Mouse (Mus musculus) urinary bladder, postnatal 10 days (tissue): ENCODE measurements around the gene Cphx2.
"Not testable (repeated sequence)": the region's sequence is repeated elsewhere in the genome, so short reads cannot be mapped to it uniquely, and the experiment has no call there.

ENCODE experiments used
- DNase-seq: peaks from one replicate; pipeline ENCODE4 v3.0.0; 2022; ENCODE audit warnings: low spot score

Cphx2 gene

GRCm38 (mm10) chr14:26081216-26081615 lies at the start of gene Cphx2:
Cphx2 (plus strand) TSS chr14:26081516.
- not testable (repeated sequence) for DNase-seq

- not testable (repeated sequence) for DNase-seq
Observed at GRCm38 (mm10) chr14:26034364-26034763, 47.0 kb upstream of the Cphx2 start.

- not testable (repeated sequence) for DNase-seq
Observed at GRCm38 (mm10) chr14:26035439-26035838, 45.9 kb upstream of the Cphx2 start.

- not testable (repeated sequence) for DNase-seq
Observed at GRCm38 (mm10) chr14:26042611-26043010, 38.7 kb upstream of the Cphx2 start, which contains the start of gene Gm9780. Gm9780 (minus strand) TSS chr14:26042711.

- not testable (repeated sequence) for DNase-seq
Observed at GRCm38 (mm10) chr14:26045007-26045406, 36.3 kb upstream of the Cphx2 start.

- DNase-seq, result not testable (repeated sequence)
Observed at GRCm38 (mm10) chr14:26047026-26047425, 34.3 kb upstream of the Cphx2 start.

- DNase-seq, result not testable (repeated sequence)
Observed at GRCm38 (mm10) chr14:26048767-26049166, 32.5 kb upstream of the Cphx2 start.

- not testable (repeated sequence) for DNase-seq
Observed at GRCm38 (mm10) chr14:26058184-26058583, 23.1 kb upstream of the Cphx2 start.

GRCm38 (mm10) chr14:26059362-26059761 lies 22.0 kb upstream of the Cphx2 start:
- not testable (repeated sequence) for DNase-seq

GRCm38 (mm10) chr14:26066574-26067324 lies 14.6 kb upstream of the Cphx2 start:
- DNase-seq, result not testable (repeated sequence)

GRCm38 (mm10) chr14:26067325-26067633 lies 14.0 kb upstream of the Cphx2 start, which contains the start of gene Tmem254c:
Tmem254c (minus strand) TSS chr14:26067355.
- not testable (repeated sequence) for DNase-seq

- not testable (repeated sequence) for DNase-seq
Observed at GRCm38 (mm10) chr14:26076620-26077390, 4.5 kb upstream of the Cphx2 start.

- DNase-seq, result not testable (repeated sequence)
Observed at GRCm38 (mm10) chr14:26081997-26082396, 681 bp downstream of the Cphx2 start, which contains the start of gene Cphx3. Cphx3 (plus strand) TSS chr14:26082297.

- DNase-seq, result not testable (repeated sequence)
Observed at GRCm38 (mm10) chr14:26097622-26098021, 16.3 kb downstream of the Cphx2 start.

GRCm38 (mm10) chr14:26118150-26118549 lies 36.8 kb downstream of the Cphx2 start, which contains the start of gene Duxbl2:
Duxbl2 (plus strand) TSS chr14:26118349.
- not testable (repeated sequence) for DNase-seq

- not testable (repeated sequence) for DNase-seq
Observed at GRCm38 (mm10) chr14:26118550-26119000, 37.3 kb downstream of the Cphx2 start.

- DNase-seq, result not testable (repeated sequence)
Observed at GRCm38 (mm10) chr14:26119095-26119494, 37.8 kb downstream of the Cphx2 start.
